Comparison of ENCODE assay signal across 12 mouse cellular contexts in the genomic region with DNA sequence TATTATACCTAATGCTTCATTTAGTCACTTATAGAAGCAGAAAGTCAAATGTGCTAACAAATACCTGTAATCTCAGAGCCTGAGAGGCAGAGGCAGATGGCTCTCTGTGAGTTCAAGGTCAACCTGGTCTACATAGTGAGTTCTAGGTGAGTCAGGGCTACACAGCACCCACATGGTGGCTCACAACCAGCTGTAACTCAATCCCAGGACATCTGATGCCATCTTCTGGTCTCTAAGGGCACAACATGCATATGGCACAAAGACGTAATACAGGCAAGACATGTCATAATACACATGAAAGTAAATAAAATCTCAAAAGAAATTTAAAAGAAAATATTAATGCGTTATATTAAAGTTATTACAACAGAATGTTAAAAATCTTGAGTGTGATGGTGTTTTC. TPM values are rescaled to one million over a fixed set of nuclear protein-coding genes. Genes with fewer than 3 reads are reported as not detected.
DNase-seq lines count a peak whose midpoint lies in the region; ATAC-seq and TF ChIP-seq lines count a peak whose summit lies in the region.
"Had no signal": no experiment of that assay in that cellular context is flagged by ENCODE, and none has a peak within 500 bp of the region (broad histone marks: within the 10 kb centered on the region; RNA-seq: fewer than 3 reads in every experiment).

No protein-coding gene starts in this region.

- TF ChIP-seq CTCF in liver, postnatal 0 days (IDR thresholded peaks at IDR 0.05; ENCODE audit: low read depth), result peak; percentile 61
- TF ChIP-seq CTCF in bone marrow, adult 2 months (IDR thresholded peaks at IDR 0.05; ENCODE audit: control insufficient read depth, insufficient read depth, low read length), result peak; percentile 33; the same call in 1 of the 2 replicates

- H3K9ac ChIP-seq in liver, postnatal 0 days (replicated peaks), result no peak overlapping the region
- H3K9ac ChIP-seq in liver, embryonic 12.5 days, result no peak overlapping the region
- H3K9ac ChIP-seq: liver, embryonic 15.5 days had no signal

- no peak overlapping the region for H3K4me2 ChIP-seq in liver, postnatal 0 days (ENCODE audit: low read depth, low read length)
- no peak overlapping the region for H3K4me2 ChIP-seq in liver, embryonic 12.5 days
- H3K4me2 ChIP-seq: liver, embryonic 15.5 days had no signal

- no peak for TF ChIP-seq EP300 in liver, postnatal 0 days (IDR thresholded peaks at IDR 0.05; ENCODE audit: low read depth)

- H3K27me3 ChIP-seq in liver, postnatal 0 days (ENCODE audit: insufficient read depth, low read length), result no peaks in the 10 kb centered on the region
- no peaks in the 10 kb centered on the region for H3K27me3 ChIP-seq in liver, embryonic 12.5 days (replicated peaks)
- H3K27me3 ChIP-seq: liver, embryonic 15.5 days had no signal

- H3K36me3 ChIP-seq in liver, postnatal 0 days (replicated peaks; ENCODE audit: insufficient read depth, low read length), result no peaks in the 10 kb centered on the region
- H3K36me3 ChIP-seq in liver, embryonic 12.5 days, result no peaks in the 10 kb centered on the region
- H3K36me3 ChIP-seq: liver, embryonic 15.5 days had no signal

- no peak for ATAC-seq in liver, postnatal 0 days
- no peak for ATAC-seq in liver, embryonic 12.5 days

- WGBS in liver, postnatal 0 days (ENCODE audit: insufficient replicate concordance), result 76% methylated on average over 2 of the region's 2 CpGs
- 60% methylated on average over 2 of the region's 2 CpGs for WGBS in liver, embryonic 12.5 days (ENCODE audit: insufficient replicate concordance)
- WGBS in bone marrow, adult 2 months, result 76% methylated on average over 2 of the region's 2 CpGs

- DNase-seq in embryo, embryonic 10 days (ENCODE audit: low spot score), result peak; percentile 7
- no peak for DNase-seq in embryo, embryonic 9.5 days (ENCODE audit: extremely low spot score)
- DNase-seq in liver, postnatal 0 days, result no peak
- DNase-seq in B cell, adult 2 months, result peak; percentile 3 to 22
- no peak for DNase-seq in right cerebral cortex, postnatal 4 days
- DNase-seq in urinary bladder, postnatal 25 days (ENCODE audit: low spot score), result no peak
- DNase-seq: kidney, adult 9 months; layer of hippocampus, postnatal 36 days had no signal

- peaks cover 3% of the 10 kb centered on the region; the same call in 1 of the 2 replicates for H3K4me1 ChIP-seq in liver, postnatal 0 days (ENCODE audit: insufficient read depth)
- peaks cover 11% of the 10 kb centered on the region for H3K4me1 ChIP-seq in liver, embryonic 12.5 days
- H3K4me1 ChIP-seq in bone marrow, adult 2 months (ENCODE audit: control insufficient read depth, insufficient read depth, low read length), result no peaks in the 10 kb centered on the region

- H3K27ac ChIP-seq in liver, postnatal 0 days (ENCODE audit: low read depth), result no peak overlapping the region
- no peak overlapping the region for H3K27ac ChIP-seq in liver, embryonic 12.5 days
- H3K27ac ChIP-seq in bone marrow, adult 2 months (ENCODE audit: control insufficient read depth, insufficient read depth, low read depth, low read length, poor library complexity), result no peak overlapping the region
- H3K27ac ChIP-seq: liver, embryonic 15.5 days had no signal

- H3K4me3 ChIP-seq in liver, postnatal 0 days (ENCODE audit: low read depth, low read length), result no peak overlapping the region
- no peak overlapping the region for H3K4me3 ChIP-seq in liver, embryonic 12.5 days
- H3K4me3 ChIP-seq in bone marrow, adult 2 months (replicated peaks; ENCODE audit: control insufficient read depth, low read depth, low read length), result no peak overlapping the region
- H3K4me3 ChIP-seq: erythroblast, embryonic 14.5 days; liver, embryonic 15.5 days had no signal

- H3K9me3 ChIP-seq in liver, postnatal 0 days (ENCODE audit: low read length), result no peaks in the 10 kb centered on the region
- H3K9me3 ChIP-seq in liver, embryonic 12.5 days (replicated peaks), result no peaks in the 10 kb centered on the region
- H3K9me3 ChIP-seq: liver, embryonic 15.5 days had no signal

- TF ChIP-seq POLR2A in bone marrow, adult 2 months (IDR thresholded peaks at IDR 0.05; ENCODE audit: borderline replicate concordance, control insufficient read depth, low read depth, low read length), result no peak

RNA-seq across cellular contexts. Expression of a gene that starts 4.6 kb away (rescaled TPM):
- 36.0 and 37.4 TPM in 2 replicates for polyA plus RNA-seq in liver, postnatal 0 days (2015; fragmentation: Nextera tagmentation; extraction: Ambion mirVana)
- 40.7 and 43.4 TPM in 2 replicates for polyA plus RNA-seq in liver, embryonic 12.5 days (2016; fragmentation: Nextera tagmentation; extraction: Ambion mirVana)
- 79.1 and 115 TPM in 2 replicates for polyA plus RNA-seq in bone marrow, adult 2 months (2011; ENCODE audit: insufficient read depth, insufficient read length, low replicate concordance, missing spikeins)

RNA-seq across cellular contexts. Expression of a gene that starts 26.8 kb away (rescaled TPM):
- 2.9 and 3.2 TPM in 2 replicates for polyA plus RNA-seq in liver, postnatal 0 days (2015; fragmentation: Nextera tagmentation; extraction: Ambion mirVana)
- 2.1 and 3.6 TPM in 2 replicates for polyA plus RNA-seq in liver, embryonic 12.5 days (2016; fragmentation: Nextera tagmentation; extraction: Ambion mirVana)
- polyA plus RNA-seq in bone marrow, adult 2 months (2011; ENCODE audit: insufficient read depth, insufficient read length, low replicate concordance, missing spikeins), result 2.7 and 4.0 TPM in 2 replicates

RNA-seq across cellular contexts. Expression of a gene that starts 33.1 kb away (rescaled TPM):
- polyA plus RNA-seq in liver, postnatal 0 days (2015; fragmentation: Nextera tagmentation; extraction: Ambion mirVana), result 5.4 and 6.6 TPM in 2 replicates
- polyA plus RNA-seq in liver, embryonic 12.5 days (2016; fragmentation: Nextera tagmentation; extraction: Ambion mirVana), result 16.1 and 18.3 TPM in 2 replicates
- 9.9 and 20.4 TPM in 2 replicates for polyA plus RNA-seq in bone marrow, adult 2 months (2011; ENCODE audit: insufficient read depth, insufficient read length, low replicate concordance, missing spikeins)

RNA-seq across cellular contexts. Expression of a gene that starts 33.3 kb away (rescaled TPM):
- polyA plus RNA-seq in liver, postnatal 0 days (2015; fragmentation: Nextera tagmentation; extraction: Ambion mirVana), result 49.1 and 54.9 TPM in 2 replicates
- polyA plus RNA-seq in liver, embryonic 12.5 days (2016; fragmentation: Nextera tagmentation; extraction: Ambion mirVana), result 171 and 179 TPM in 2 replicates
- polyA plus RNA-seq in bone marrow, adult 2 months (2011; ENCODE audit: insufficient read depth, insufficient read length, low replicate concordance, missing spikeins), result 136 and 167 TPM in 2 replicates

Comparison
In these comparisons a context has a peak if more than half of its experiments do, and no peak if none do; other contexts are left out.
1. DNase-seq: peak in embryo, embryonic 10 days (single experiment) and B cell, adult 2 months (2 of 2); none in embryo, embryonic 9.5 days (single experiment), liver, postnatal 0 days (single experiment), right cerebral cortex, postnatal 4 days (single experiment) and urinary bladder, postnatal 25 days (single experiment).